Mouse (Mus musculus) stomach, postnatal 0 days (tissue): ENCODE measurements around the gene Ccnl1. TPM values are rescaled to one million over a fixed set of nuclear protein-coding genes. Genes with fewer than 3 reads are reported as not detected.

ENCODE experiments used
- ATAC-seq: fragments of 200-750 bp; cut with Nextera tagmentation; 2 replicates; pipeline ENCODE4 v1.8.0; 2017; ENCODE audit not compliant: low FRiP score, low TSS enrichment
- DNase-seq: peaks from one replicate; pipeline ENCODE4 v3.0.0-alpha.2; 2016; ENCODE audit warnings: low spot score
- H3K27ac ChIP-seq: fragments of 300-500 bp; sonication (generic); replicated peaks from 2 replicates; pipeline ENCODE4 v1.5.1; 2014; ENCODE audit warnings: mild to moderate bottlenecking, control low read depth
- H3K27me3 ChIP-seq: fragments of 300-500 bp; sonication (generic); 2 replicates; pipeline ENCODE4 v1.6.1; 2014; ENCODE audit warnings: low read length; ENCODE audit not compliant: control insufficient read depth, insufficient read depth
- H3K36me3 ChIP-seq: fragments of 300-500 bp; sonication (generic); 2 replicates; pipeline ENCODE4 v1.6.1; 2014; ENCODE audit warnings: low read length, mixed read lengths; ENCODE audit not compliant: control insufficient read depth, insufficient read depth
- H3K4me1 ChIP-seq: fragments of 300-500 bp; sonication (generic); replicated peaks from 2 replicates; pipeline ENCODE4 v1.6.1; 2014; ENCODE audit warnings: antibody characterized with exemption; ENCODE audit not compliant: control insufficient read depth, insufficient read depth
- H3K4me2 ChIP-seq: fragments of 300-500 bp; sonication (generic); replicated peaks from 2 replicates; pipeline ENCODE4 v1.6.1; 2014; ENCODE audit warnings: low read depth, mild to moderate bottlenecking, control low read depth, moderate library complexity
- H3K4me3 ChIP-seq: fragments of 300-500 bp; sonication (generic); 2 replicates; pipeline ENCODE4 v1.5.1; 2014; ENCODE audit warnings: low read depth, low read length, control low read depth
- H3K9ac ChIP-seq: fragments of 300-500 bp; sonication (generic); 2 replicates; pipeline ENCODE4 v1.6.1; 2014; ENCODE audit warnings: mild to moderate bottlenecking, low read length, control low read depth, mixed read lengths
- H3K9me3 ChIP-seq: fragments of 300-500 bp; sonication (generic); 2 replicates; pipeline ENCODE4 v1.6.1; 2016; ENCODE audit warnings: low read length; ENCODE audit not compliant: control insufficient read depth
- CTCF ChIP-seq: IDR thresholded peaks from 2 replicates; pipeline ENCODE4 v1.5.1; 2016; ENCODE audit warnings: antibody characterized with exemption, low read depth, mild to moderate bottlenecking, moderate library complexity
- EP300 ChIP-seq: optimal IDR thresholded peaks from 2 replicates; pipeline ENCODE3; 2016; ENCODE audit warnings: antibody characterized with exemption
- WGBS: fragments of 180-500 bp; shearing (Covaris S2); extraction: QIAGEN DNeasy Blood & Tissue Kit; methylation state at CpG from one replicate; pipeline ENCODE4 v1.1.7; 2014; 5-methylcytosine and 5-hydroxymethylcytosine counted together
- polyA plus RNA-seq: library from polyadenylated mRNA; unstranded; fragments of >200 nt; fragmentation: Nextera tagmentation; extraction: Ambion mirVana; gene quantifications from 2 replicates; pipeline ENCODE4 v1.2.1, GENCODE M21; 2015

Gene Ccnl1
- polyA plus RNA-seq, 1 experiment from 2014 or later = 54.3 TPM

GRCm38 (mm10) chr3:65943453-65943852 lies 14.6 kb downstream of the Ccnl1 start:
- H3K9me3 ChIP-seq = no peaks in the 10 kb centered on the region
- WGBS = 65% methylated on average over 4 of the region's 4 CpGs
- TF ChIP-seq CTCF = no peak
- no peak for TF ChIP-seq EP300
- ATAC-seq (no peak), DNase-seq (no peak)
- no peak overlapping the region for H3K9ac ChIP-seq
- H3K27me3 ChIP-seq = no peaks in the 10 kb centered on the region
- H3K27ac ChIP-seq = no peak overlapping the region
- H3K4me2 ChIP-seq = no peak overlapping the region
- H3K4me1 ChIP-seq = no peaks in the 10 kb centered on the region
- peaks cover 13% of the 10 kb centered on the region for H3K36me3 ChIP-seq
- no peak overlapping the region for H3K4me3 ChIP-seq

DNA sequence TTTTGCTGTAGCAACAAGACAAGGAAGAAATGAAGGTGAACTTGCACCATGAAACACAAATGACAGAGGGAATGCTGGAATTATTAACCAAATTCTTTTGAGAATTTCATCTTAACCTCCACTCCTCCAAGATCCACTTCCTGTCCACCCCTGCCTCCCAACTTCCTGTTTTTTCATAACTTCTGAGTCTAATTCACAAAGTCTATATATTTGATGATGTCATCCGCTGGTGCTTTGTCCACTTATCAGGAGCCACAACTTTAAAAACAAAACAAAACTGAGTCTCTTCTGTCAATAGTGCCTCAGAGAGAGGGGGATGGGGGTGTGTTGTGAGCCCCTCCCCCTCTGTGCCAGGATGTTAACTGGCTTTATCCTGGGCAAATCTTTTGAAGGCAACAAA lies 17.0 kb downstream of the Ccnl1 start:
- H3K9me3 ChIP-seq = no peaks in the 10 kb centered on the region
- no peaks in the 10 kb centered on the region for H3K4me1 ChIP-seq
- H3K4me2 ChIP-seq = no peak overlapping the region
- no peak overlapping the region for H3K9ac ChIP-seq
- DNase-seq (no peak), ATAC-seq (no peak)
- no peak overlapping the region for H3K4me3 ChIP-seq
- H3K36me3 ChIP-seq = peaks cover 2% of the 10 kb centered on the region; the same call in 1 of the 2 replicates
- no peaks in the 10 kb centered on the region for H3K27me3 ChIP-seq
- WGBS = 80% methylated on average over 1 of the region's 1 CpGs
- no peak for TF ChIP-seq EP300
- no peak overlapping the region for H3K27ac ChIP-seq

DNA sequence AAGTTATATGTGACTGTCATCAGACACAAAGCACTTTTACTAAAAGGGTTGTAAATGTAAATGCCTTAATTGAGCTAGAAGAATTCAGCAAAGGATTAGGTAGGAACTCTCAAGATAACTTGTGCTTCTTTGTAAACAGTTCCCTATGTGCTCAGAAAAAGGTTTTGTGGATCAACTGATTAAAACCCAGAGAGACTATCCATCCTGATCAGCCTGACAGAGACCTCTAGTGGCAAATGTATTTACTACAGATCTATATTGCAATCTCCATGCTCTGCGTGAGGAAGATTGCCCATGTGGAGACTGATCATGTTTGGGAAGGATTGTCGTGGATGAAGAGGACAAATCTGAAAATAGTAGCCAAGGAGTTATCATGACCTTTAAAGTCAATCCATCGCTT lies 19.8 kb downstream of the Ccnl1 start:
- ATAC-seq (no peak), DNase-seq (no peak)
- Histone ChIP-seq H3K9me3 (no peaks in the 10 kb centered on the region), H3K27me3 (no peaks in the 10 kb centered on the region), H3K36me3 (no peaks in the 10 kb centered on the region), H3K4me2 (no peak overlapping the region), H3K4me3 (no peak overlapping the region), H3K9ac (no peak overlapping the region), H3K4me1 (no peaks in the 10 kb centered on the region), H3K27ac (no peak overlapping the region)
- TF ChIP-seq EP300 (no peak), CTCF (peak; percentile 82)
- 24% methylated on average over 3 of the region's 3 CpGs for WGBS

DNA sequence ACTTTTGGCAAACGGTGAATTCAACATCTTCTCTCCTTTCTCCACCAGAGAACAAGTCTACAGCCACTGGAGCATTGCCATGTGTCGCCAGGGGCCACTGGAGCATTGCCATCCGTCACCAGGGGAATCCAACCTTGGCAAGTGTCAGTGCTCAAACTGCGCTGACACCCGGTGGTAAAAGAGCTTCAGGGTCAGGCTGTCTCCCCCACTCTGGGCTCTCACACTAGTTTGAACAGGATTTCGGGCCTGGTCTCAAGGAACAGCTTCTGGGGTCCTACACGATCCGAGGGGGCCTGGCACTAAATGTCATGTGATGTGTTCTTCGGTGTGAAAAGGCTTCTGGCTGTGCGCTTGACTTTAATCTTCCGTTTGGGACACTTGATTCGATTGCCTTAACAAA lies 21.7 kb downstream of the Ccnl1 start:
- ATAC-seq = no peak
- Histone ChIP-seq H3K4me2 (no peak overlapping the region), H3K36me3 (no peaks in the 10 kb centered on the region), H3K27ac (no peak overlapping the region), H3K4me1 (no peaks in the 10 kb centered on the region), H3K9ac (no peak overlapping the region), H3K9me3 (no peaks in the 10 kb centered on the region), H3K4me3 (no peak overlapping the region), H3K27me3 (no peaks in the 10 kb centered on the region)
- TF ChIP-seq EP300 (no peak), CTCF (no peak)
- WGBS = 74% methylated on average over 12 of the region's 12 CpGs
- no peak for DNase-seq

DNA sequence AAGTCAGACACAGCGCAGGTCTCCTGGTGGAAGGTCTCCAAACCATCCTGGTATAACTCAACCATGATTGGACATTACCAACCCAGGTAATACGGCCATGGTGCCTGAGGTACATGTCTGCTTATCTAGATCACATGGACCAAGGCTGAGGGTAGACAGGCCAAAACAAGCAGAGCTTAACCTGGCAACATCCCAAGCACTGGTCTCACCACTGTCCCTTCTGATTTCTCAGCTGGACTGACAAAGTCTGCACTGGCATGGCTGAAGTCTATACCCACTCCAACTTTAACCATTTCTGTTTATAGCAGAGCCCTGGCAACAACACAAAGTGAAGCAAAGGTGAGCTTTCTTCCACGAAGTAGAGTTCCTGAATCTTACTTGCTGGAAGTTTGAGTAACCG lies 22.9 kb downstream of the Ccnl1 start:
- TF ChIP-seq CTCF (no peak), EP300 (no peak)
- ATAC-seq = no peak
- H3K4me3 ChIP-seq = no peak overlapping the region
- H3K9ac ChIP-seq = no peak overlapping the region
- no peaks in the 10 kb centered on the region for H3K9me3 ChIP-seq
- no peak overlapping the region for H3K4me2 ChIP-seq
- H3K4me1 ChIP-seq = no peaks in the 10 kb centered on the region
- no peaks in the 10 kb centered on the region for H3K36me3 ChIP-seq
- no peaks in the 10 kb centered on the region for H3K27me3 ChIP-seq
- no peak overlapping the region for H3K27ac ChIP-seq
- WGBS = 77% methylated on average over 4 of the region's 4 CpGs
- no peak for DNase-seq

DNA sequence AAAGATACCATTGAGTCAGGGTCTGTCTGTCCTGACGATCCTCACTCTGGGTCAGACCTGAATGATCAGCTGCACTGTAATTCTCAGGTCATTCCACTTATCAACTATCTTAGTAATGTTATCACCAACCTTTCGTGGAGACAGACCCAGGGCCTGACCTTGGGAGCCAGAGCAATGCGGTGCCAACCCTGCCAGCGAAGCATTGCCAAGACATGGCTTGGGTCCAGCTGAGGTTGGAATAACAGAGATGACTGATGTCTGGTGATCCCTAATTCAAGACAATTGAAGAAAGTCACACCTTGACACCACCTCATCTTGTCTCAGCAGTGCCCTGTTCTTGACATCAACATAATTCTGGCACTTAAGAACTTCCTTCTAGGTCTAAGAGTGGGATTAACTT lies 24.3 kb downstream of the Ccnl1 start:
- no peak overlapping the region for H3K9ac ChIP-seq
- ATAC-seq (no peak), DNase-seq (no peak)
- no peak overlapping the region for H3K4me3 ChIP-seq
- 74% methylated on average over 4 of the region's 4 CpGs for WGBS
- H3K27ac ChIP-seq = no peak overlapping the region
- TF ChIP-seq EP300 (no peak), CTCF (no peak)
- no peak overlapping the region for H3K4me2 ChIP-seq
- H3K27me3 ChIP-seq = no peaks in the 10 kb centered on the region
- H3K9me3 ChIP-seq = no peaks in the 10 kb centered on the region
- no peaks in the 10 kb centered on the region for H3K4me1 ChIP-seq
- H3K36me3 ChIP-seq = no peaks in the 10 kb centered on the region

DNA sequence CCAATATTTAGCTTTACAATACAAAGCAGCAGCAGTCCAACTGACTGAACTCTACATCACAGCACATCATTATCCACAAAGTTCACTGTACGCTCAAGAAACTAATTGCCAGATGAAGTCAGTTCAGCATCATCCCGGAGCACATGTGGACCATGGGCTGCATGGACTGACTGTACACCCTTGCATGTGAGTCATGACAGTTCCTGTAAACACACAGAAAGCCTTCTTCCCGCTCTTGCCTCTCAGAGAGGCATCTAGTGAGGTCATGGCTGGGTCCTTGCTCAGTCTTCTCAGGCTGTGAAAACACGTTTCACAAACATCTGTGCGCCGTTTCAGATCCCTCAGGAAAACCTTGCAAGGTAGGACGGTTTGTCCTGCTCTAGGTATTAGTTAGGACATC lies 26.5 kb downstream of the Ccnl1 start:
- Histone ChIP-seq H3K9ac (no peak overlapping the region), H3K4me3 (no peak overlapping the region), H3K27me3 (no peaks in the 10 kb centered on the region), H3K4me2 (no peak overlapping the region), H3K9me3 (no peaks in the 10 kb centered on the region), H3K4me1 (0 out of 2 replicates have a peak, but pooled peaks cover 2% of the 10 kb centered on the region), H3K27ac (no peak overlapping the region), H3K36me3 (no peaks in the 10 kb centered on the region)
- WGBS = 52% methylated on average over 7 of the region's 7 CpGs
- no peak for TF ChIP-seq CTCF
- TF ChIP-seq EP300 = no peak
- no peak for DNase-seq
- ATAC-seq = no peak
